Mouse (Mus musculus) bone marrow, adult 2 months (tissue): ENCODE measurements around the gene Ttc30b.

Experiments
- CTCF ChIP-seq: fragments of 200-500 bp; IDR thresholded peaks from 2 replicates; pipeline ENCODE4 v1.5.1; 2011; ENCODE audit warnings: low read length, control low read depth; ENCODE audit not compliant: control insufficient read depth, insufficient read depth
- POLR2A ChIP-seq: fragments of 200-500 bp; IDR thresholded peaks from 2 replicates; pipeline ENCODE4 v1.6.1; 2011; ENCODE audit warnings: low read depth, mild to moderate bottlenecking, control low read depth, low read length, borderline replicate concordance; ENCODE audit not compliant: control insufficient read depth

- TF ChIP-seq CTCF (no peak), POLR2A (no peak)
Observed at GRCm38 (mm10) chr2:75983847-75984246, 45.5 kb upstream of the Ttc30b start.
